Mouse (Mus musculus): Measurements from ENCODE around the gene Hic1. TPM values are rescaled to one million over a fixed set of nuclear protein-coding genes. Genes with fewer than 3 reads are reported as not detected.

The Hic1 gene
- polyA plus RNA-seq, 1 experiment from 2014 or later: 9.9 TPM

DNA sequence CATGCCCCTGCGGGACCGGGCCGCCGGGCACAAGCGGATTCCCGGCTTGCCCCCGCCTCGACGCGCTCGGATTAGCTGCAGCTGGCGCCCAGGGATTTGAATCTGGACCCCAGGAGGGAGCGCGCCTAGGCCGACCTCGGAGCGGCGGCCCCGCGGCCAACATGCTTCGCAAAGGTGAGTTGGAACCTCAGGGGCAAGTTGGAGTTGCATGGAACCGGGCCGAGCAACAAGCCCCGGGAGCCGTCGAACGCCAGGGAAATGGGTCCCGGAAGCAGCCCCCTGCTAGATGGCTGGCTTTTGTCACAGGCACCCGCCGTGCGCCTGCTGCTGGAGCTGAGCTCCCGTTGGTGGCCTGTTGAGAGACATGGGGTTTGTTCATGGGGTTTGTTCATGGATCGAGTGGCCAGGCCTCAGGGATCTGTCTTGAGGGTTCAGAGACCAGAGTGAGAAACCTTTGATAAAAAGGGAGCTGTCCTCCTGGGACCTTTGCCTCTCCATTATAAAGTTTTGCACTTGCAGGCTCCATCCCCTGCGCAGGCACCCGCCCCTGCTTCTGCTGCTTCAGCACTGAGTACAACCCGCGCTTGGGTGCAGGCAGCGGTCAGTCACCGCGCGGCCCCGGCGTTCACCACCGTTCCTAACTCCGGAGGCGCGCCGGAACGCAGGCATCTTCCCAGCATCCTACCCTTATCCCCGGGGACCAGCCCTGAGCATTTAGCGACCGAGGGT is 25.0 kb upstream of the Hic1 start:
- Histone ChIP-seq H3K9ac (replicated peaks; ENCODE audit: low read depth) (no peak overlapping the region), H3K36me3 (ENCODE audit: insufficient read depth, low read length) (no peaks in the 10 kb centered on the region), H3K27ac (ENCODE audit: low read length) (no peak overlapping the region), H3K9me3 (ENCODE audit: low read length) (no peaks in the 10 kb centered on the region), H3K4me2 (replicated peaks; ENCODE audit: low read depth, low read length) (peak overlapping the region; percentile 90), H3K4me1 (ENCODE audit: insufficient read depth, low read depth, low read length) (peaks cover 19% of the 10 kb centered on the region), H3K27me3 (replicated peaks; ENCODE audit: insufficient read depth, low read length) (peaks cover 35% of the 10 kb centered on the region), H3K4me3 (ENCODE audit: low read depth, low read length) (peak overlapping the region; percentile 52)
- ATAC-seq: no peak
- TF ChIP-seq CTCF (IDR thresholded peaks at IDR 0.05) (no peak), EP300 (IDR thresholded peaks at IDR 0.05) (no peak)
- no peak for DNase-seq (ENCODE audit: low spot score)
- WGBS: 4% methylated on average over 38 of the region's 52 CpGs

DNA sequence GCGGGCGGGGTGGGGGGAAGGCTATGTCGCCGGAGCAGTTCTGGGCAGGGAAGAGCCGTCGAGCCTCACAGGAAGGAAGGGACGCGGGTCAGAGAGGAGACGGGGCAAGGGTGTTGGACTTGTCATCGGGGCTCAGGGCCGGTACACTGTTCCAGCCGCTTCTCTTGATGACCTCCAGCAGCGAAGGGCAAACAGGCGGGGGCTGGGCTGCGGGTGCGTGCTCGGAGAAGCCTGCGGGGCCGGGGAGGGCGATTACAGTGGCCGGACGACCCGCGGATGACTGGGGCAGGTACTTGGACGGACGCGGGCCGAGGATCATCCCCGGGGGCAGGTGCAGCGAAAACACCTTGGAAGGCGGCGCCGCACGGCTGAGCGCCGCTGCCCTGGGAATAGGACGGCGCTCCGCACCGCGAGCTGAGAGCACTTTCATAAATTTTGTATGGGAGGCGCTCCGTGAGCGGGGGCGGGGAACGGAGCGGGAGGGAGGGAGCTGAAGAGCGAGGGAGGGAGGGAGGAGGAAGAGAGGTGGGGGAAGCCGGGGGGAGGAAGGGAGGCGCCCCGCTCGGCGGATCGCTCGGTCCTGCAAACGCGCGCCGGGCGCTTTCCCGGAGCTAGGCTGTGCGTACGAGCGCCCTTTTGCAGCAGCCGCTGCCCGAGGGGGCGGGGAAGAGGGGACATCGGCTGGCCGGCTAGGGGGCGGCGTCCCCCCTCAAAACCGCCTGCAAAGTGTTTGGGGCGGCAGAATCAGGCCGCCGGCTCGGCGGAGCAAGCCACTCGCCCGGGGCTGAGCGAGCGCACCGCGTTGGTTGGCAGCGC is 24.1 kb upstream of the Hic1 start, which contains the start of gene Rtn4rl1:
Gene Rtn4rl1 (plus strand): TSS at position 528 of the 816 bp plus-strand sequence.
- Histone ChIP-seq H3K36me3 (ENCODE audit: insufficient read depth, low read length) (no peaks in the 10 kb centered on the region), H3K9me3 (ENCODE audit: low read length) (no peaks in the 10 kb centered on the region), H3K9ac (replicated peaks; ENCODE audit: low read depth) (no peak within 1 kb of the TSS), H3K4me1 (ENCODE audit: insufficient read depth, low read depth, low read length) (peaks cover 19% of the 10 kb centered on the region), H3K4me2 (replicated peaks; ENCODE audit: low read depth, low read length) (peak within 1 kb of the TSS; percentile 90), H3K27me3 (replicated peaks; ENCODE audit: insufficient read depth, low read length) (peaks cover 35% of the 10 kb centered on the region), H3K4me3 (ENCODE audit: low read depth, low read length) (peak within 1 kb of the TSS; percentile 52), H3K27ac (ENCODE audit: low read length) (no peak within 1 kb of the TSS; the same call in 1 of the 2 replicates)
- peak; percentile 20 for ATAC-seq
- WGBS: 1% methylated on average over 59 of the region's 84 CpGs
- TF ChIP-seq CTCF (IDR thresholded peaks at IDR 0.05): no peak
- no peak for TF ChIP-seq EP300 (IDR thresholded peaks at IDR 0.05)
- peak; percentile 71 for DNase-seq (ENCODE audit: low spot score)

DNA sequence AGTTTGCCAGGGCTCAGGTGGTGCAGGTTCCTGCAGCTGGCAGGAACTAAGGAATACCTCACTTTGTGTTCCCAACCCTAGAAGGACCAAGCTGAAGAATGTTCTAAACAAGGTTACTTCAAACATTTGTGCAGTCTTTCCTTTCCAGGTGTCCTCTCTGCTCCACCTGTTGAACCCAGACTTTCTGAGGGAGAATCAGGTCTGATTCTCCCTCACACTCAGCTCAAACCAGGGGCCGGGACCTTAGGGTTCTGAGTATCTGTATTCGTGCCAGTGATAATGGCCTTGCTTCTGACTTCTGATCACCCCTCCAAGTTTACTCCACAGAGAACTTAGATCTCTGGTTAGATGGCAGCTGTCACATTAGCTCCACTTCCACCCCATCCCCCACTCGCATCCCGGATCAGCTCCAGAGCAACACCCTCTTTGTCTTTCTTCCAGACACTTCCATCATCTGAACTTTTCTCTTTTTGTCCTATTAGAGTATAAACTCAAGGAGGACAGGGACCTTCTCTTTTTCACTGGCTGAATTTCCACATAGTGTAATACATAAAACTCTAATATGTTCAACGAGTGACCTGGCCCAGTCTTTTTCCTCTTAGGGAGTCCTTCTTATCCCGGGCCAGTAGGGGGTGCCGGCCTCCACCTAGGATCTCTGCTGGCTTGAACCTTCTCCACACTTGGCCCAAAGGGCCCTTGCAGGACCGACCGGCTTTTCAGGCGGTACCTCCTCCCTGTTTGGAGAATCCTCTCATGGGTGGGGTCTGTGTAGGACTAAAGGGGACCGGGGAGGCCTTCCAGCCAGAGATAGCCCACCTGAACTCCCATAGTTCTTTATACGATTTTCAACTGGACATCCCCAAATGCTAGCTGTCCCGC is 23.3 kb upstream of the Hic1 start:
- no peaks in the 10 kb centered on the region for H3K9me3 ChIP-seq (ENCODE audit: low read length)
- H3K4me1 ChIP-seq (ENCODE audit: insufficient read depth, low read depth, low read length): peaks cover 19% of the 10 kb centered on the region
- peak overlapping the region; percentile 90 for H3K4me2 ChIP-seq (replicated peaks; ENCODE audit: low read depth, low read length)
- peak; percentile 93 for DNase-seq (ENCODE audit: low spot score)
- H3K4me3 ChIP-seq (ENCODE audit: low read depth, low read length): peak overlapping the region; percentile 52
- ATAC-seq: peak; percentile 79
- H3K36me3 ChIP-seq (ENCODE audit: insufficient read depth, low read length): no peaks in the 10 kb centered on the region
- H3K27ac ChIP-seq (ENCODE audit: low read length): no peak overlapping the region
- no peak overlapping the region for H3K9ac ChIP-seq (replicated peaks; ENCODE audit: low read depth)
- TF ChIP-seq EP300 (IDR thresholded peaks at IDR 0.05) (no peak), CTCF (IDR thresholded peaks at IDR 0.05) (peak; percentile 90)
- 24% methylated on average over 13 of the region's 13 CpGs for WGBS
- peaks cover 35% of the 10 kb centered on the region for H3K27me3 ChIP-seq (replicated peaks; ENCODE audit: insufficient read depth, low read length)

DNA sequence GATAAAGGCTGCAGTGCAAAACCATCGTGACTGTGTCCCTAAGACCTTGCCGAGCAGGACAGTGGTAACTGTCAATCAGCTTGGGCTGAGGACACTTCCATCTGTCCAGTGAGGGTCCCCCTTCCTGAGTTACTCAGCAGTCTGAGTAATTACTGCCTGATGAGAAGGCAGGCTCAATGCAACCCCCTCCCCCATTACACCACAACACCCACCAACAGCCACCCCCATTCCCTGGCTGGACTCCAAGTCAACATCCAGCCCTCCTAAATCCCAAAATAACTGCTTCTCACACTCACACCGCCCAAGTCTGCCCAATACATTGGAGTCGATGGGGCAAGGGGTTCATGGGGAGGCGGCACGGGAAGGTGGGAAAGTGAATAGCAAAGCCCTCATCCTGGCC is 22.5 kb upstream of the Hic1 start:
- no peak for ATAC-seq
- 62% methylated on average over 6 of the region's 6 CpGs for WGBS
- Histone ChIP-seq H3K27me3 (replicated peaks; ENCODE audit: insufficient read depth, low read length) (peaks cover 35% of the 10 kb centered on the region), H3K36me3 (ENCODE audit: insufficient read depth, low read length) (no peaks in the 10 kb centered on the region), H3K27ac (ENCODE audit: low read length) (no peak overlapping the region), H3K4me1 (ENCODE audit: insufficient read depth, low read depth, low read length) (peaks cover 19% of the 10 kb centered on the region), H3K9me3 (ENCODE audit: low read length) (no peaks in the 10 kb centered on the region), H3K9ac (replicated peaks; ENCODE audit: low read depth) (no peak overlapping the region), H3K4me3 (ENCODE audit: low read depth, low read length) (no peak overlapping the region), H3K4me2 (replicated peaks; ENCODE audit: low read depth, low read length) (no peak overlapping the region)
- TF ChIP-seq EP300 (IDR thresholded peaks at IDR 0.05) (no peak), CTCF (IDR thresholded peaks at IDR 0.05) (no peak)
- DNase-seq (ENCODE audit: low spot score): no peak

DNA sequence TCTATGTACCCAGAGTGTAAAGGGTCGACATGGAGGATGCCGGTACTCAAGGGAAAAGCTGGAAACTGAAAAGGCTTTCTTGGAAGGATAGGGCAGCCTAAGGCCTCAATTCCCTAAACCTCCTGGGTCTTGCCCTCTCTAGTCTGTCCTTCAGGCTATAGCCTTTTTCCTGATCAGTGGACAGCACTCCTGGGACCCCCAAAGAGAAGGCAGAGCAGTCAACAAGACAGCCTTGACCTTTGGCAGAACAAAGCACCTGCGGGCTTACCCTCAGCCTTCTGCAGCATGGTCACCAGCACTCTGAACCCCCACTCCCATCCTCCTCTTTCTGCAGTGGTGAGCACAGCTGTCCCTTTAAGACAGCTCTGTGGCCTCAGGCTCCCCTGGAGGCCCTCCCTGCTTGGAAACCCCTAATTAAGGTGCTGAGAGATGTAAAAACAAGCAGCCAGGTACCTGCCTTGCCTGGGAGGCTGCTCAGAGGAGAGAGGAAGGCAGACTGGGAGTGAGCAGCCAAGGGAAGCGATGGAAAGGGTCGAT is 21.7 kb upstream of the Hic1 start, which contains the start of gene Dph1:
Gene Dph1 (minus strand): TSS at position 337 of the 537 bp plus-strand sequence.
- Histone ChIP-seq H3K4me2 (replicated peaks; ENCODE audit: low read depth, low read length) (peak within 1 kb of the TSS; percentile 89), H3K9me3 (ENCODE audit: low read length) (no peaks in the 10 kb centered on the region), H3K4me3 (ENCODE audit: low read depth, low read length) (peak within 1 kb of the TSS; percentile 64), H3K27ac (ENCODE audit: low read length) (no peak within 1 kb of the TSS), H3K4me1 (ENCODE audit: insufficient read depth, low read depth, low read length) (peaks cover 19% of the 10 kb centered on the region), H3K27me3 (replicated peaks; ENCODE audit: insufficient read depth, low read length) (peaks cover 29% of the 10 kb centered on the region), H3K36me3 (ENCODE audit: insufficient read depth, low read length) (no peaks in the 10 kb centered on the region), H3K9ac (replicated peaks; ENCODE audit: low read depth) (peak within 1 kb of the TSS; percentile 45)
- no peak for TF ChIP-seq CTCF (IDR thresholded peaks at IDR 0.05)
- TF ChIP-seq EP300 (IDR thresholded peaks at IDR 0.05): no peak
- DNase-seq (ENCODE audit: low spot score): no peak
- WGBS: 50% methylated on average over 5 of the region's 5 CpGs
- no peak for ATAC-seq
